In the genomic region with DNA sequence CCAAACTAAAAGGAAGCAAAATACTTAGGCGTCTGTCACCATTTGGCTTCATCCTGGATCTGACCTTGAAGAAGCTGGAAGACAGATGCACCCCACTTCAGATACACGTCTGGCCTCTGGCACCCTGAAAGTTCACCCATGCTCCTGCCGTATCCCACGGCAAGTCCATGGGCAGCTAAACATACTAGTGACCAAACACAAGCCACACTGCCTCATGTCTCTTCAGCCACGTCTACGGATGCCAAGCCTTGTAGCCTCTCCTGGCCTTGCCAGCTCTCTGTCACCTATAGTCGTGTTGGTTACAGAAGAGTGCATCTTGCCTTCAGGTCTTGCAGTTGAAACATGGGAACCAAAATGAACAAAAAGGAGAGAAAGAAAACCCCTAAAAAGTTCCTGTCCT, we compare ENCODE assay signal across 21 mouse cellular contexts.
"Had no signal": no experiment of that assay in that cellular context is flagged by ENCODE, and none has a peak within 500 bp of the region (broad histone marks: within the 10 kb centered on the region; RNA-seq: fewer than 3 reads in every experiment).

No protein-coding gene starts in this region.

- H3K9me3 ChIP-seq: heart, embryonic 13.5 days; heart, embryonic 15.5 days; hindbrain, embryonic 13.5 days; hindbrain, embryonic 15.5 days; kidney, embryonic 15.5 days; limb, embryonic 12.5 days; liver, embryonic 12.5 days had no signal

- H3K9ac ChIP-seq: heart, embryonic 13.5 days; heart, embryonic 15.5 days; hindbrain, embryonic 13.5 days; hindbrain, embryonic 15.5 days; kidney, embryonic 15.5 days; limb, embryonic 12.5 days; liver, embryonic 12.5 days; liver, embryonic 14.5 days had no signal

- H3K36me3 ChIP-seq: heart, embryonic 15.5 days had no signal

- ATAC-seq: hindbrain, postnatal 0 days; intestine, embryonic 16.5 days; liver, embryonic 12.5 days had no signal

- DNase-seq: gastrocnemius, postnatal 14 days; gastrocnemius, postnatal 36 days; kidney, adult 11 months; kidney, adult 2 months; kidney, adult 9 months; layer of hippocampus, adult 9-11 months; layer of hippocampus, postnatal 36 days; left cerebral cortex, postnatal 4 days; liver had no signal

- H3K4me1 ChIP-seq: heart, embryonic 13.5 days; heart, embryonic 15.5 days; hindbrain, embryonic 13.5 days; hindbrain, embryonic 15.5 days; kidney, embryonic 15.5 days; limb, embryonic 12.5 days had no signal

- H3K27me3 ChIP-seq: heart, embryonic 13.5 days; heart, embryonic 15.5 days; hindbrain, embryonic 13.5 days; hindbrain, embryonic 15.5 days; kidney, embryonic 15.5 days; limb, embryonic 12.5 days; liver, embryonic 12.5 days had no signal

- H3K4me2 ChIP-seq: heart, embryonic 13.5 days; heart, embryonic 15.5 days; hindbrain, embryonic 13.5 days; hindbrain, embryonic 15.5 days; kidney, embryonic 15.5 days; limb, embryonic 12.5 days; liver, embryonic 12.5 days had no signal

- H3K4me3 ChIP-seq: heart, adult 2 months; heart, embryonic 13.5 days; heart, embryonic 15.5 days; hindbrain, embryonic 13.5 days; hindbrain, embryonic 15.5 days; kidney, embryonic 15.5 days; limb, embryonic 12.5 days; liver, embryonic 12.5 days had no signal

- H3K27ac ChIP-seq: heart, adult 2 months; heart, embryonic 13.5 days; heart, embryonic 15.5 days; hindbrain, embryonic 13.5 days; hindbrain, embryonic 15.5 days; hindbrain, postnatal 0 days; kidney, embryonic 15.5 days; kidney, postnatal 0 days; limb, embryonic 12.5 days; liver, embryonic 12.5 days; liver, embryonic 14.5 days had no signal
